Mouse (Mus musculus) cerebellum, adult 11 months (tissue): ENCODE results near the gene Espn.

Experiments
- DNase-seq: peaks from one replicate; pipeline ENCODE4 v3.0.0; 2022

Espn gene

DNA sequence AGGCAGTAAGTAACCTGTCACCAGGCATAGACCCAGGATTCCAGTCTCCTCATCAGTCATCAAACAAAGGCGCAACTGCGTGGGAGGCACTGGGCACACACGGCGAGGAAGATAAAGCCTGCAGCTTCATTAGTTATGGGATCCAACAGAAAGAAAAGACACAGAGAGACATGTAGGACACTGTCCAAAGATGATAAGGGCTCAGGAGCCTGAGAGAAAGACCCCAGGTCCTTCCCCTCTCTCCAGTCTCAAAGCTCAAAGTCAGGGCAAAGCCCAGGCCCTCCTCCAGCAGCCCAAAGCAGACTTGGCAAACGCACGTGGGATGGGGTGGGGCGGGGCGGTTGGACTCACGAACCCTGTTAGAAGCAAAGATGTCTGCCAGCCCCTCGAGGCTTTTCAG, 6.7 kb downstream of the Espn start:
- no peak for DNase-seq

DNA sequence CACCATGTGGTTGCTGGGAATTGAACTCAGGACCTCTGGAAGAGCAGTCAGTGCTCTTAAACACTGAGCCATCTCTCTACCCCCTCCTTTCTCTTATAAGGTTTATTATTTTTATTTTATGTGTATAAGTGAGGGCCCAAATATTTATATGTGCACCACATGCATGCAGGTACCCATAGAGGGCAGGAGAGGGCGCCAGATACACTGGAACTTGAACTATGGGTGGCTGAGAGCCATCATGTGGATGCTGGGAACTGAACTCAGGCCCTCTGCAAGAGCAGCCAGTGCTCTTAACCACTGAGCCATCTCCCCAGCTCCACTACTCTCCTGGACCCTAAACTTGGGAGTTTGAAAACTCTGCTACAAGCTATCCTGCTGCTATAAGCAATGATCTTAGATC, 8.5 kb downstream of the Espn start:
- DNase-seq: no peak

DNA sequence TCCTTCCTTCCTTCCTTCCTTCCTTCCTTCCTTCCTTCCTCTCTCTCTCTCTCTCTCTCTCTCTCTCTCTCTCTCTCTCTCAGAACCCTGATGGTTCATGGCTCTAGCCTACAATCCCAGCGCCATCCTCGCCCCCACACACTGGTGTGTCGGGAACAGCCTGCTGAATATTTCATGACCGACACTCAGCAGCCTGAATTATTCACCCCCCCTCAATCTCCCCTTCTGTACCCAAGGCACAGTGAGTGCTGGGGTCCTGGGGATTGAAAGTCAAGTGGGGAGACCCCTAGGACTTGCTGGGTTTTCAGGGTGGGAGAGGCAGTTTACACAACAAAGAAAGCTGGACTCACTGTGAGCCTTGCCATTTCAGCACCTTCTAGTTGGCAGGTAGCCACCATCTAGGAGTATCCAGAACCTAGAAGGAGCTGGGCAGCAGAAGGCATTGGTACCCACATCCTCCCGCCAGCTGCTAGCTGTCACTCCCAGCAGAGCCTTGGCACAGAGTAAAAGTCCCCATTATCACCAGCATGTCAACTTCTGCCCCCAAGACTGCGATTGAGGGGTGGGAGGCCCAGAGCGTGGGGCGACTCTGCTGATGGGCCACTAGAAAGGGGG, 10.5 kb downstream of the Espn start:
- no peak for DNase-seq

DNA sequence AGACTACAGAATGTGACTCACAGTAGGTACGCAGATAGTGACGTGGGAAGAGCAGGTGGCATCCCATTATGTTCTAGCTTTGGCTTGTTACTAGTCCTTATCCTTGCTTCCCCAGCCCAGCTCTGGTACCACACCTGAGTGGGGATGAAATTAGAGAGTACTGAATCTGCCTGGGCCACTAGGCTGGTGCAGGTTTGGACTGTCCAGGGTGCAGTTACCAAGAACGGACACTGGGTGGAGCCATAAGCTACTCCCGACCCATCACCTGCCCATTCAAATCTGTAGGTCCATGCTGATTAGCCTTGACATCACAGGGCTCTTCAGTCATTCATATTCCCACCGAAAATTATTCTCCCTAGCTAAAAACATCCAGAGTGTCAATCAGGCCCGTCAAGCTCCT, 11.7 kb downstream of the Espn start:
- no peak for DNase-seq

- DNase-seq: peak; percentile 77
Measured at GRCm38 (mm10) chr4:152138497-152139260, 13.5 kb downstream of the Espn start.

GRCm38 (mm10) chr4:152136876-152137250, 15.3 kb downstream of the Espn start:
- no peak for DNase-seq

DNA sequence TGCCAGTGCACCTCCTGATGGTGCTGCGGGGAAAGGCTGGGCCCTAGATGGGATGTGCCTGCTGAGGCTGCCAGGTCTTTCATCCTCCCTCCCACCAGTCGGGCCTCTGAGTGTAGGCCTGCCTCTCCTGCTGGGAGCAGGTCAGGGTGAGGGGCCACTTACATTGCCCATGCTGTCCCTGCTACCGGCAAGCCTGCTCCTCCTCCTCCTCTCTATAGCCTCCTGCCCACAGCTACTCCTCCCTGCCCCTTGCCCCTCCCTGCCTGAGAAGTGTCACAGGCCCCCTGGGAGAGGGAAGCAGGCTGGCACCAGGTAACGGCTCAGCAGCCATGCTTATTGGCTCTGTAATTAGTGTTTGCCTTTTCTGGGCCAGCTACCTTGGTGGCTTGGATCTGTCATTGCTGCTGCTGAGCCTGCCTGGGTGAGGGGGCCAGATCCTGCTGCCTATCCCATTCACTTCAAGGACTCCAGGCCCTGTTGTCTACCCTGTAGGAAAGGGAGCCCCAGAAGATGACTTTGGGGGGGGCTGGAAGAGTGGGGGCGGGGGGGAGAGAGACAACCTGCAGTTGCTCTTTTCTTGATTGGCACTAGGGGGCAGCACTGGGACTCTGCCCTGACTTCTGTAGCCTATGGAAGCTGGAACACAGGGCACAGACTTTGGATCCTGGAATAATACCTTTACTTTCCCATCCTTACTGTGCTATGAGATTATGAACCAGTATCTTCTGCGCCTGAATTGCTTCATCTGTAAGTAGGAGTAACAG, 15.9 kb downstream of the Espn start:
- no peak for DNase-seq

DNA sequence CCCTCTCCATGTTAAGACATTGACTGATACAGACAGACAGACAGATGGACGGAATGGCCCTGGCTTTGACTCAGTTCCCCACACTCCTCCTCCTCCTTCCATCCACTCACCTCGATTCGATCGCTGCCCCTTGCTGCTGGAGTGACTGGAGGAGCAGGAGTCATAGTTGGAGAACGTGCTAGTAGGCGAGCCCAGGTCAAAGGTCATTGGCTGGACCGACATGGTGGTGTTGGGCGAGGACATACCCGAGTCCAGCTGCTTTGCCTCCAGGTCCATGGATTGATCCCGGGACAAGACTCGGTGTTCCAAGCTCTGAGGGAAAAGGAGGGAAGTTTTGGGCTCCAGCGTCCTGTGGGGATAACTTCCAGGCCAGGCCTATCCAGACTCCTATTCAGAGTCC, 16.8 kb downstream of the Espn start:
- DNase-seq: no peak

- DNase-seq: no peak
Measured at GRCm38 (mm10) chr4:152134507-152134906, 17.7 kb downstream of the Espn start.

- DNase-seq: no peak
Measured at GRCm38 (mm10) chr4:152133213-152133612, 19.0 kb downstream of the Espn start.

DNA sequence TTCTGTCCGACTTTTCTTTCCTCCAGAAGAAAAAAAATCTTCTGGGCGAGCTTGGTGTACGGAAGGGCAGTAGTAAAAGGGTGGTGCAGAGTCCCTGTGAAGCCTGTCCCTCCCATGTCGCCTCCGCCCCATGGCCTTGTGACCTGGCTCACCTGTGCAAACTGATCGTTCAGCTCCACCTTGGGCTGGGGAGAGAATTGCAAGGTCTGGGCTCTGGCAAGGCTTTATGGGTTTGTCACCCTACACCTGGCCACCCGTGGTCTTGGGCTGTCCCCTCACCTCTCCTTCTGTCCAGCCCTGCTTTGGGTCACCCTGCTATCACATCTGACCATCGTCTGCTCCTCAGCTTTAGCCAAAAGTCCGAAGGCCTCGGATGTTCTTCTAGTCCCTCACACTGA, 19.4 kb downstream of the Espn start:
- DNase-seq: no peak

GRCm38 (mm10) chr4:152131809-152132771, 20.1 kb downstream of the Espn start:
- no peak for DNase-seq

DNA sequence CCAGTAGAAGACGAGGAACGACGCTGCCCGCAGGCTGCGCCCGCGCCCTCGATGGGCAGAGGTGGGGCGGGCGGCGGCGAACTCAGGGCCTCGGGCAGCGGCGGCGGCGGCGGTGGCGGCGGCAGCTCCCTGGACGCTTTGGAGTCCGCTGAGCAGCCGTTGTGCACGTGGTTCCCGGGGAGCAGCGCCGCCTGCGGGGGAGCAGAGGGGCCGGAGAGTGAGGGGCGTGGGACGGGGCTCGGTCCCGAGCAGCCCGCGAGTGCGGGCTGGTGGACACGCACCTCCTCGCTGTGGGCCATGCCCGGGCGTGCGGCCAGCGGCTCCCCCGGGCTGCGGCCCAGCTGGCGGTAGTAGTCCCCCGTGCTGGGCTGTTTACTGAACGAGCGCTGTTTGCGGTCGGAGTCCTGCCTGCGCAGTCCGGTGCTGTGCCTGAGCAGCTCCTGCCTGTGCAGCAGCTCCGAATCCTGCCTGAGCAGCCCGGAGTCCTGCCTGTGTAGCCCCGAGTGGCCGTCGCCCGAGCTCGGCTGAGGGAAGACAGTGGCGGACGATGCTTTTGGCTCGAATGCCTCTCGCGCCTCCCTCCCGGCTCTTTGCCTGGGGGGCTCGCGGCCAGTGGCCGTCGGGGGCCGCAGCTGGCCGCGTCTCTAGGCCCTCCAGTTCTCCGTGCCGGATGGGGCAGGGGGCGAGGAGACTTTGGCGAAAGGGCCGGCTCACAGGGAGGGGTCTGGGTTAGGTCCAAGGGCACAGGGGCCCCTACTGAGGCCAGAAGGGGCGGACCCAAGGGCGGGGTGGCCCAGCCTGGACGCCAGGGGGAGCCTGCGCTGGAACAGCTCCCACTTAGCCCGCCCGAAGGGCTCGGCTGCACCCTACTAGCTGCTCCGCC, 21.2 kb downstream of the Espn start:
- peak; percentile 26 for DNase-seq

DNA sequence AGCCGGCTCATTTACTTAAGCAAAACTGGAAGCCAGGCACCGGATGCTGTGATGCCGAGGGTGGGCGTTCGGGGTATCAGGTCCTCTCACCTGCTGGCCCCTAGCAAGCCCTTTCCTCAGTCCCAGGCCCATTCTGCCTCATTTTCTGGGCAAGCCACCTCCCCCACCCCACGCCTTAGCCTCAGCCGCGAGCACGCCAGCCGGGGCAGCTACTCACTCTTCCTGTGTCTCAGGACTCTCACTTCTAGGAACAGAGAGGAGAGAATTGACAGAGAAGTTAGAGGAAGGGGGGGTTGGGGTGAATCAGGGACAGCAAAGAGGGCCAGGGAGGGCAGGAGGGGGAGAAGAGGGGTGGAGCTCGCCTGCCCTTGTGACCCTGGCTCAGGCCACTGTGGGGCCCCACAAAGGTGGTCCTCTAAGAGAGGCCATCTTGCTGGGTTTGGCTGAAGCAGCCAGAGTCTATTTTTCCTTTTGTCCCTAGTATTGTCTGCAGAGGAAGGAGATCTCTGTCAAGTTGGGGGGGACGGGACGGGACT, 22.7 kb downstream of the Espn start:
- DNase-seq: no peak

GRCm38 (mm10) chr4:152128784-152129183, 23.4 kb downstream of the Espn start:
- no peak for DNase-seq

DNA sequence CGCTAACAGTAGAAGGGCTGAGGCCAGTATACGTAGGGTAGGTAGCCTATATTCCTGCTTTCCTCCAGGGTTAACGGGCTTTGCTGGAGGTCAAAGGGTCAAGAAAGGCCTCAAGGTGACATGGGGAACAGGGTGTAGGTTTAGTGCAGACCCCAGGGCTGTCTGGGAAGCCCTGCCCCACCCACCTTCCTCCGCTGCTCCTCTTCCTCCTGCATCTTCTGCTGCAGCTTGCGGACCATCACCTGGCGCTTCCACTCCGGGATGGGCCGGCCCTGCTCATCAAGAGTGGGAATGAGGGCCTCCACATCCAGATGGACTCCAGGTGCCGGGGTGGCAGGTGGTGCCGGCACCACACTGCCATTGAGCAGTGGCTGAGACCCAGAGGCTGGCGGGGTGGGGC, 24.3 kb downstream of the Espn start:
- no peak for DNase-seq

DNA sequence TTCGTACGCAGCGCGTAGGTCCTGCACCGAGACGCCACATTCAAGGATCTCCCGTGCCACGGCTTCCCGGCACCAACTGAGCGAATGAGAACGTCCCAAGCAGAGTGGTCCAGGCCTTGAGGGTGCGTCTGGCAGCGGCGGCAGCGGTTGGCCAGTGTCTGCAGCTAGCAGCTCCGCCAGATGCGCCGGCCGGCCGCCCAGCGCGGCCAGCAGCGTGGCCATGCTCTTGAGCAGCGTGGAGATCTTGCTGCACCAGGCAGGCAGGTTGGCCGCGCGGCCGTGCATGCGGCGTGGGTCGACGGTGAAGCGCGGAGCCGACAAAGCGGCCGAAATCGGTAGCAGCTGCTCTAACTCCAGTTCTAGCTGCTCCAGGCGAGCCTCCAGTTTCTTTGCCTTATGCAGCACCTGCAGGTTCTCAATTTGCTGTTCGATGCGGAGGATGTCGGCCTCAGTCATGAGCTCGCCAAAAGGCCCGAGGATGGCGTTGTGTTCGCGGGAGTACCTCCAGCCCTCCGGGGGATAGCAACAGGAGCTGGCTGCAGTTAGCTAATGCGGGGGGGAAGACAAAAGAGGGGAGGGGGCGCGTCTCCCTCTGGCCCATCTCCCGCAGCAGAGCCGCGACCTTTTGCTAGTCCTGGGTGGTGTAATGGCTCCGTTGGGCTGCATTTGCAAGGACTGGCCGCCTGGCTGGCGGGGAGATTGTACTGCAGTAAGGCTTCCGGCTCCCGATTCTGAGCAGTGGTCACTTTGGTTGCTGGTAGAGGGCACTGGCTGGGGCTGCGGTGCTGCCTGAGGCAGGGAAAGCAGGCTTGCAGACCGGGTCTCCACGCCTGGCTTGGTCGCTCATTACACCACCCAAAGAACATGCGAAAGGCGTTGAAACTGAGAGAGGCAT, 25.9 kb downstream of the Espn start:
- DNase-seq: no peak

- DNase-seq: peak; percentile 40
Measured at GRCm38 (mm10) chr4:152125161-152126025, 26.8 kb downstream of the Espn start.

DNA sequence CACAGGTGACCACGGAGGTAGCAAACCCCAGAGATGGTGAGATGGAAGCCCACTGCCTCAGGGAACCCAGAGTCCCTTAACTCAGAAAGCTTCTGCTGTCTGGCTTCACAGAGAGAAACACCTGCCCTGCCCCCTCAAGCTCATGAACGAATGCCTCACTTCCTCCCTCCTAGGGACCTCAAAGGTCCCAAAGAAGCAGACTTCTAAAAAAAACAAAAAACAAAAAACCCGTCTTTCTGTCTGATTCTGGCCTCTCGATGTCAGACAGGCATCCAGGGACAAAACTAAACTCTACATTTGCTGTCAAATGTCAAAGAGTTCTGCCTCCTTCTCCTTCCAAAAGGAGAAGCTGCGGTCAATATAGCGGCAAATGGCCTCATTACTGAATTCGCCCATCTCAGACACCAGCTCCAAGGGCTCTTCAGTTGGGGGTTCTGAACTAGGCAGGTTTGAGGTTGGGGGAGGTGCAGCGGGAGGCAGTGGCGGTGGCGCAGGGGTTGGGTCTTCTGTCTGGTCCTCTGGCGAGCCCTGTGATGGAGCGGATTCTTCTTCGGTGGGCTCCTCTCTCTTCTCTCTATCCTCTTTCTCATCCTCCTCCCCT, 27.7 kb downstream of the Espn start:
- no peak for DNase-seq
